Mouse (Mus musculus) forebrain, postnatal 0 days (tissue): ENCODE measurements around the gene Klhl5. TPM values are rescaled to one million over a fixed set of nuclear protein-coding genes. Genes with fewer than 3 reads are reported as not detected.
"Not testable (repeated sequence)": the region's sequence is repeated elsewhere in the genome, so short reads cannot be mapped to it uniquely, and the experiment has no call there.

Source experiments
- ATAC-seq: fragments of 200-750 bp; cut with Nextera tagmentation; 2 replicates; pipeline ENCODE4 v1.8.0; 2017; ENCODE audit warnings: mild to moderate bottlenecking, moderate library complexity
- DNase-seq: peaks from one replicate; pipeline ENCODE4 v3.0.0-alpha.2; 2015
- H3K27ac ChIP-seq: fragments of 300-500 bp; sonication (generic); 2 replicates; pipeline ENCODE4 v1.5.1; 2014; ENCODE audit warnings: low read depth, mild to moderate bottlenecking, antibody characterized with exemption, low read length, moderate library complexity, mixed read lengths
- H3K27me3 ChIP-seq: fragments of 300-500 bp; sonication (generic); 2 replicates; pipeline ENCODE4 v1.6.1; 2014; ENCODE audit warnings: mild to moderate bottlenecking, low read length, mixed read lengths; ENCODE audit not compliant: insufficient read depth
- H3K36me3 ChIP-seq: fragments of 300-500 bp; sonication (generic); 2 replicates; pipeline ENCODE4 v1.6.1; 2014; ENCODE audit warnings: mild to moderate bottlenecking, moderate library complexity; ENCODE audit not compliant: insufficient read depth
- H3K4me1 ChIP-seq: fragments of 300-500 bp; sonication (generic); 2 replicates; pipeline ENCODE4 v1.6.1; 2014; ENCODE audit warnings: antibody characterized with exemption; ENCODE audit not compliant: insufficient read depth
- H3K4me2 ChIP-seq: fragments of 300-500 bp; sonication (generic); 2 replicates; pipeline ENCODE4 v1.6.1; 2014; ENCODE audit warnings: low read depth, mild to moderate bottlenecking, moderate library complexity
- H3K4me3 ChIP-seq: fragments of 300-500 bp; sonication (generic); 2 replicates; pipeline ENCODE4 v1.5.1; 2014; ENCODE audit warnings: low read depth, low read length, mixed read lengths
- H3K9ac ChIP-seq: fragments of 300-500 bp; sonication (generic); 2 replicates; pipeline ENCODE4 v1.6.1; 2014; ENCODE audit warnings: mild to moderate bottlenecking
- H3K9me3 ChIP-seq: fragments of 300-500 bp; sonication (generic); 2 replicates; pipeline ENCODE4 v1.6.1; 2016; ENCODE audit warnings: low read length
- CTCF ChIP-seq: sonication (generic); IDR thresholded peaks from 2 replicates; pipeline ENCODE4 v1.5.1; 2016; ENCODE audit warnings: antibody characterized with exemption, control low read depth, low read depth
- WGBS: fragments of 180-500 bp; shearing (Covaris S2); extraction: QIAGEN DNeasy Blood & Tissue Kit; methylation state at CpG from one replicate; pipeline ENCODE4 v1.1.7; 2014; 5-methylcytosine and 5-hydroxymethylcytosine counted together
- polyA plus RNA-seq: library from polyadenylated mRNA; unstranded; fragments of >200 nt; fragmentation: Nextera tagmentation; extraction: Ambion mirVana; gene quantifications from 2 replicates; pipeline ENCODE4 v1.2.1, GENCODE M21; 2015
- total RNA-seq: library from RNA; depleted of rRNA; stranded (reverse); fragments of >200 nt; gene quantifications from 2 replicates; pipeline ENCODE4 v1.2.3, GENCODE M21; 2014

Gene Klhl5
- total and polyA plus RNA-seq, 2 experiments from 2014 or later: 48.3 to 49.6 TPM

DNA sequence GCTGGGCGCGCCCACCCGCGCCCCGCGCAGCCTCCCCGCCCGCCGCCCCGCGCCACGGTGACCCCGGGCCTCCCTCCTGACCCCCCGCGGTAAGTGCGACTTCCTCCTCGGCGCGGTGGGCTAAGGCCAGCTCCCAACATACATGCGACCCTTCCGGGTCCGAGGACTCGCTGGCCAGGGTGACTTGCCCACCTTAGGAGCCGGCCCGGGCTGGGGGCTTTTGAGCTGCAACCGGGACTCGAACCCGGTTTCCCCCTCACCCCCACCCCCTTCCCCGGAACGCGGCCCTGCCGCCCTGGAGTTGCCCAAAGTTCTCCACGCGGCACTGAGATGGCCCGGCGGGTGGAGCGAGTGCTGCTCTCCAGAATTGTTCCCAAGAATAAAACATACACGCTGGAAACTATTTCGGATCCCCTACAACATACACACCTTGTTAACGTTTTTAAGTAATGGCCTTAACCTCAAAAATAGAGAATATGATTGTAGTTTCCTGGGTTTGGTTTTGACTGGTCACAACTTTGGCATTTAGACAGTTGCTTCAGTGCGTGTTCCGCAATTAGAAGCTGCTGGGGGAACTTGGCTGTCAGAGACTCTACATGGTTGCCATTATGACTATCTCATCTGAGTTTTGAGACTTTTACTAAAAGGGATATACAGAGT is 564 bp downstream of the Klhl5 start:
- Histone ChIP-seq H3K9me3 (no peaks in the 10 kb centered on the region), H3K4me1 (no peaks in the 10 kb centered on the region), H3K27me3 (no peaks in the 10 kb centered on the region), H3K9ac (peak overlapping the region; percentile 75), H3K4me3 (peak overlapping the region; percentile 70), H3K36me3 (no peaks in the 10 kb centered on the region), H3K27ac (peak overlapping the region; percentile 58), H3K4me2 (peak overlapping the region; percentile 82)
- 3% methylated on average over 36 of the region's 42 CpGs for WGBS
- DNase-seq (peak; percentile 28), ATAC-seq (peak; percentile 26)
- TF ChIP-seq CTCF: no peak

DNA sequence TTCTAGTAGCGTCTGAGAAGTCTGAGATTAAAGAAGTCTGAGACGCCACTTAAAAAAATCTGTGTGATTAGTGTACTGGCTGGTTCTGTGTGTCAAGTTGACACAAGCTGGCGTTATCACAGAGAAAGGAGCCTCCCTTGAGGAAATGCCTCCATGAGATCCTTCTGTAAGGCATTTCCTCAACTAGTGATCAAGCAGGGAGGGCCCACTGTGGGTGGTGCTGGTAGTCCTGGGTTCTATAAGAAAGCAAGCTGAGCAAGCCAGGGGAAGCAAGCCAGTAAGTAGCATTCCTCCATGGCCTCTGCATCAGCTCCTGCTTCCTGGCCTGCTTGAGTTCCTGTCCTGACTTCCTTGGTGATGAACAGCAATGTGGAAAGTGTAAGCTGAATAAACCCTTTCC is 4.9 kb downstream of the Klhl5 start:
- not testable (repeated sequence) for H3K4me1 ChIP-seq, ATAC-seq, H3K27me3 ChIP-seq, H3K9ac ChIP-seq, DNase-seq, H3K4me3 ChIP-seq, H3K9me3 ChIP-seq, H3K36me3 ChIP-seq, H3K4me2 ChIP-seq, H3K27ac ChIP-seq
- WGBS: 68% methylated on average over 3 of the region's 3 CpGs

DNA sequence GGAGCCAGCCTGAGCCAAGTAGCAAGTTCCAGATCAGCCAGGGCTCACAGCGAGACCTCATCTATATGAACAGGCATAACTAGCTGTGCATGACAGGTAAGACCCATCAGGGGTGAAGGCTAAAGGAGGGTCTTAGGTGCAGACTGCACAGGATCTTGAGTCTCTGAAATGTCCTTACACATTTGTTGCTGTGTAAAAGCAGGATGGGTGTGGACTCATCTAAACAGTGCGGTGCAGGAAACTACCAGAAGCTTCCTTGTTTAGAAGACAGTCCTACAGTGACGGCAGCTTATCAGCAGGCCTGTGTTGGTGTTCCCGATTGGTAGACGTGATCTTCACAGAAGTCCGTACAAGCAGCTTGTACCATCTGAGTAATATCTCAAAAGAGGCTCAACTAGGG is 6.0 kb downstream of the Klhl5 start:
- no peak for ATAC-seq
- TF ChIP-seq CTCF: no peak
- WGBS: 88% methylated on average over 6 of the region's 6 CpGs

DNA sequence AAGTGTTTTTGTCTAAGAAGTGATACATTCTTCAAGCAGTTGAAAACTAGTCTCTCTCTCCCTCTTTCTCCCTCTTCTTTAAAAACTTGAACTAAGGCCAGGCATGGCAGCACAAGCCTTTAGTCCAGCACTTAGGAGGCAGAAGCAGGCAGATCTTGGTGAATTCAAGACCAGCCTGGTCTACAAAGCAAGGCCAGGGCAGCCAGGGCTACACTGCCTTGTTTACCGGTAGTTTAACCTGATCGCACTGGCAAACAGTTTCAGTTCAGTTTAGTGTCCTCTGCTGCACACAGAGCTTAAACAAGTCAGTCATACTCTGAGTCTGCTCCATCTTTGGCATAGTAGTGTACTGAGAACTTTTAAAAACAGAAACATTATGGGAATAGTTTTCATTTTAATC is 9.4 kb downstream of the Klhl5 start:
- ATAC-seq (no peak), DNase-seq (no peak)
- Histone ChIP-seq H3K9ac (no peak overlapping the region), H3K9me3 (no peaks in the 10 kb centered on the region), H3K27me3 (no peaks in the 10 kb centered on the region), H3K4me2 (no peak overlapping the region), H3K4me1 (no peaks in the 10 kb centered on the region), H3K36me3 (peaks cover 5% of the 10 kb centered on the region; the same call in 1 of the 2 replicates), H3K4me3 (no peak overlapping the region), H3K27ac (no peak overlapping the region)
- TF ChIP-seq CTCF: no peak
- 94% methylated on average over 2 of the region's 2 CpGs for WGBS

More for the DNA sequence above, 6.0 kb downstream of the Klhl5 start:
- H3K4me2 ChIP-seq: no peak overlapping the region
- H3K27me3 ChIP-seq: no peaks in the 10 kb centered on the region
- H3K27ac ChIP-seq: no peak overlapping the region
- DNase-seq: no peak
- H3K36me3 ChIP-seq: peaks cover 5% of the 10 kb centered on the region; the same call in 1 of the 2 replicates
- no peak overlapping the region for H3K4me3 ChIP-seq
- no peaks in the 10 kb centered on the region for H3K4me1 ChIP-seq
- H3K9ac ChIP-seq: no peak overlapping the region
- H3K9me3 ChIP-seq: no peaks in the 10 kb centered on the region

DNA sequence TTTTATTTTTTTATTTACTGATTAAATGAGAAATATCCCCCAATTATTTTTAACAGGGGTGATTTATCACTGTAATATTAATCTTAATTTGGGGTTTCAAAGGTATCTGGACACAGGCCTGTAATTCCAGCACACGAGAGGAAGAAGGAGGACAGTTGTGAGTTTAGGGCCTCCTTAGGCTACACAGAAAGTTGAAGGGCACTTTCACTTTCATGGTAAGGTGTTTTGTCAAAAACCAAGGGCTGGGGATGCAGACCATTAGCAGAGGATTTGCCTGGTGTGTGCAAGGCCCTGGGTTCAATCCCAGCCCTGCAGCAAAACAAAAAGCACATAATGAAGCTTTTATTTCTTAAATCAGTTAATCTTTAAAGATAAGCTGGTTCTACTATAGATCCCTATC is 12.2 kb downstream of the Klhl5 start:
- Histone ChIP-seq H3K9ac (no peak overlapping the region), H3K27ac (no peak overlapping the region), H3K4me2 (no peak overlapping the region), H3K4me1 (no peaks in the 10 kb centered on the region), H3K36me3 (peaks cover 5% of the 10 kb centered on the region; the same call in 1 of the 2 replicates), H3K4me3 (no peak overlapping the region), H3K9me3 (no peaks in the 10 kb centered on the region), H3K27me3 (no peaks in the 10 kb centered on the region)
- WGBS: 85% methylated on average over 1 of the region's 1 CpGs
- DNase-seq: no peak
- TF ChIP-seq CTCF: no peak
- ATAC-seq: no peak

DNA sequence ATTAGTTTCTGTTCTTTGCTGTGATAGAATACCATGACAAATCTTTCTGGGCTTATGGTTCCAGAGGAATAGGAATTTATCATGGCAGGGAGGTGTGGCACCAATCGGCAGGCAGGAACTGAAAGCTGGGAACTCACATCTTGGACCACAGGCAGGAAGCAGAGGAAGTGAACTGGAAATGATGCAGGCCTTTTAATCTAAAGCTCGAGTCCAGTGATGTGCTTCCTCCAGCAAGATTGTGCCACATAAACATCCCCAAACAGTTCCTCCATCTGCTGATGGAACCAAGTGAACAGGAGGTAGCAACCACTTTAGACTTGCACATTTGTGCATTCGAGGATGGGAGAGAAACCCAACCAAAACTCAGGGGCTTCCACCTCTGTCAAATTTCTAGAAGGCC is 12.6 kb downstream of the Klhl5 start:
- no peak for DNase-seq
- no peak overlapping the region for H3K9ac ChIP-seq
- no peaks in the 10 kb centered on the region for H3K9me3 ChIP-seq
- H3K4me1 ChIP-seq: no peaks in the 10 kb centered on the region
- no peak for TF ChIP-seq CTCF
- H3K36me3 ChIP-seq: peaks cover 5% of the 10 kb centered on the region; the same call in 1 of the 2 replicates
- no peaks in the 10 kb centered on the region for H3K27me3 ChIP-seq
- no peak overlapping the region for H3K4me3 ChIP-seq
- no peak overlapping the region for H3K27ac ChIP-seq
- ATAC-seq: no peak
- H3K4me2 ChIP-seq: no peak overlapping the region
- WGBS: 53% methylated on average over 3 of the region's 3 CpGs

DNA sequence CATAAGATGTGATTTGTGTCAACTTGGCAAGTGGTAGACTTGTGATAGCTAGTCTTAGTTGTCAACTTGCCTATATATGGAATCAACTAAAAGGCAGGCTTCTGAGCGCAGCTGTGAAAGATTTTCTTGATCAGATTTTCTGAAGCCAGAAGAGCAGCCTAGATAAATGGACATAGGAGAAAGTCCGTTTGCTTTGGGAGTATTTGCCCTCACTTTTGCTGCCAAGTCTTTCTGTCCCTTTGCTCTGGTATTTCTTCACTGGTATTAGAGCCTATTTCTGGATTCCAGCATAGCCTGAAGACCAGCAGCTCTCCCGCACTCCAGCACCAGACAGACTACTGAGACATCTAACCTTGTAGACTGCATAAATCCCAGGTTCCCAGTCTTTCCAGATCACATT is 15.3 kb downstream of the Klhl5 start:
- Histone ChIP-seq H3K4me3 (no peak overlapping the region), H3K4me2 (no peak overlapping the region), H3K27ac (no peak overlapping the region), H3K9ac (no peak overlapping the region), H3K9me3 (no peaks in the 10 kb centered on the region), H3K36me3 (no peaks in the 10 kb centered on the region), H3K4me1 (no peaks in the 10 kb centered on the region), H3K27me3 (no peaks in the 10 kb centered on the region)
- WGBS: 85% methylated on average over 3 of the region's 3 CpGs
- ATAC-seq (no peak), DNase-seq (no peak)
- no peak for TF ChIP-seq CTCF
